Mouse (Mus musculus): ENCODE data around the gene Gm13271.

- no peak for TF ChIP-seq CTCF (IDR thresholded peaks at IDR 0.05; ENCODE audit: borderline replicate concordance, insufficient read depth, low read depth, low read length)
- no peak for TF ChIP-seq POLR2A (IDR thresholded peaks at IDR 0.05; ENCODE audit: borderline replicate concordance, insufficient read depth, low read length)
Observed at GRCm38 (mm10) chr4:88705924-88706323, 48.7 kb upstream of the Gm13271 start.
